ENCODE assay signal across 25 mouse cellular contexts in the genomic region with DNA sequence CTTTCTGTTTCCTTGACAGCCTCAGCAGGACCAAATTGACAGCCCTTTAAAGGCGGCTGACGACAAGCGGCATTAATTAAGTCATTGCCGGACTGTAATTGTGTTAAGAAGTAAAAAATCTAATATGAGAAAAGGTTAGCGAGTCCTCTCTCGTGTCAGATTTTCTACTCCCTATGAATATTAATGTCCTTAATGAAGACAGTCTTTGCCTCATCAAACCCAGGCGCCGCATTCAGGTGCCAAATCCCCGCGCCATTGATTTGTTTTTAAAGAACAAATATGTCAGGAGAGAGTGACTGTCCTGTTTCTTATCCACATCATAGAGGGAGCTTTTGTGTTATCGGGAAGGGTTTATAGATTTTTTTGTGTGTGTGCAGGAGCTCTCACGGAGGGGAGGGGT.
A peak's percentile ranks its signal among the peaks of the same experiment; 100 is the strongest.
DNase-seq lines count a peak whose midpoint lies in the region; ATAC-seq and TF ChIP-seq lines count a peak whose summit lies in the region.
"Had no signal": no experiment of that assay in that cellular context is flagged by ENCODE, and none has a peak within 500 bp of the region (broad histone marks: within the 10 kb centered on the region; RNA-seq: fewer than 3 reads in every experiment).

No protein-coding gene starts in this region.

- H3K27ac ChIP-seq in heart, embryonic 11.5 days (ENCODE audit: low read depth, low read length) = no peak overlapping the region
- H3K27ac ChIP-seq in hindbrain, embryonic 14.5 days = peak overlapping the region; percentile 62
- H3K27ac ChIP-seq in midbrain, embryonic 14.5 days (replicated peaks; ENCODE audit: low read depth, low read length) = peak overlapping the region; percentile 65; the same call in 1 of the 2 replicates
- H3K27ac ChIP-seq: embryonic facial prominence, embryonic 10.5 days; heart, embryonic 15.5 days; intestine, embryonic 15.5 days; limb, embryonic 13.5 days; liver, embryonic 12.5 days had no signal

- ATAC-seq in heart, embryonic 11.5 days (replicated peaks; ENCODE audit: insufficient number of reproducible peaks, low FRiP score, low TSS enrichment) = no peak
- ATAC-seq in hindbrain, embryonic 14.5 days (ENCODE audit: low FRiP score) = no peak
- ATAC-seq in midbrain, embryonic 14.5 days (ENCODE audit: low FRiP score, low TSS enrichment) = no peak
- ATAC-seq: CD4-positive, CD25-positive, alpha-beta regulatory T cell, adult 4 months; intestine, embryonic 15.5 days; liver, embryonic 12.5 days had no signal

- H3K9ac ChIP-seq in heart, embryonic 11.5 days (ENCODE audit: low read depth, low read length) = no peak overlapping the region
- H3K9ac ChIP-seq in hindbrain, embryonic 14.5 days = peak overlapping the region; percentile 26; the same call in 1 of the 2 replicates
- no peak overlapping the region for H3K9ac ChIP-seq in midbrain, embryonic 14.5 days (replicated peaks; ENCODE audit: low read length)
- H3K9ac ChIP-seq: heart, embryonic 15.5 days; intestine, embryonic 15.5 days; limb, embryonic 13.5 days; liver, embryonic 12.5 days had no signal

- H3K4me3 ChIP-seq in heart, embryonic 11.5 days (ENCODE audit: low read depth, low read length) = no peak overlapping the region
- no peak overlapping the region for H3K4me3 ChIP-seq in hindbrain, embryonic 14.5 days (replicated peaks; ENCODE audit: low read length)
- H3K4me3 ChIP-seq in midbrain, embryonic 14.5 days (replicated peaks; ENCODE audit: low read depth, low read length) = no peak overlapping the region
- H3K4me3 ChIP-seq: embryonic facial prominence, embryonic 10.5 days; heart, embryonic 15.5 days; intestine, embryonic 15.5 days; limb, embryonic 13.5 days; liver, embryonic 12.5 days had no signal

- intact Hi-C loops in left cerebral cortex, postnatal 10 days (cut with DNase I) = no loop called here

- 87% methylated on average over 12 of the region's 12 CpGs for WGBS in heart, embryonic 11.5 days (ENCODE audit: insufficient replicate concordance)
- WGBS in hindbrain, embryonic 14.5 days = 34% methylated on average over 12 of the region's 12 CpGs
- WGBS in midbrain, embryonic 14.5 days = 36% methylated on average over 12 of the region's 12 CpGs

- no peaks in the 10 kb centered on the region for H3K9me3 ChIP-seq in heart, embryonic 11.5 days (replicated peaks; ENCODE audit: control insufficient read depth, low read length)
- no peaks in the 10 kb centered on the region for H3K9me3 ChIP-seq in hindbrain, embryonic 14.5 days (ENCODE audit: control insufficient read depth, low read length)
- H3K9me3 ChIP-seq in midbrain, embryonic 14.5 days (ENCODE audit: control insufficient read depth, low read length) = no peaks in the 10 kb centered on the region
- H3K9me3 ChIP-seq: heart, embryonic 15.5 days; intestine, embryonic 15.5 days had no signal

- DNase-seq in heart, adult 11 months = peak; percentile 55
- peak; percentile 67 for DNase-seq in brain, embryonic 14.5 days (ENCODE audit: low read depth)
- DNase-seq in hindbrain, embryonic 14.5 days (ENCODE audit: low spot score) = no peak
- peak; percentile 57 for DNase-seq in midbrain, embryonic 14.5 days
- DNase-seq in thymus, postnatal 14 days = no peak
- DNase-seq in left cerebral cortex, postnatal 10 days (ENCODE audit: extremely low spot score in 1 of 2, low spot score in 2 of 2) = no peak
- DNase-seq in gastrocnemius, adult 18-20 months (ENCODE audit: low spot score) = no peak
- DNase-seq: adrenal gland, postnatal 25 days; cerebellum, adult 11 months; cerebellum, postnatal 10 days; gastrocnemius, postnatal 36 days; heart, postnatal 36 days; kidney, adult 9 months; kidney, postnatal 14 days; layer of hippocampus, postnatal 36 days; lung, adult 18-20 months; lung, postnatal 10 days; thymus, postnatal 25 days had no signal

- TF ChIP-seq POLR2A in brain, embryonic 14.5 days (IDR thresholded peaks at IDR 0.05; ENCODE audit: borderline replicate concordance, extremely low read depth, insufficient read depth, insufficient read length, poor library complexity, severe bottlenecking) = no peak

- H3K4me2 ChIP-seq in heart, embryonic 11.5 days = no peak overlapping the region
- H3K4me2 ChIP-seq in hindbrain, embryonic 14.5 days (replicated peaks) = peak overlapping the region; percentile 36
- peak overlapping the region; percentile 11 for H3K4me2 ChIP-seq in midbrain, embryonic 14.5 days (ENCODE audit: low read length)
- H3K4me2 ChIP-seq: heart, embryonic 15.5 days; intestine, embryonic 15.5 days; limb, embryonic 13.5 days; liver, embryonic 12.5 days had no signal

- TF ChIP-seq CTCF in brain, embryonic 14.5 days (IDR thresholded peaks at IDR 0.05; ENCODE audit: borderline replicate concordance, extremely low read depth, insufficient read depth, insufficient read length) = no peak

- H3K36me3 ChIP-seq in heart, embryonic 11.5 days (ENCODE audit: control insufficient read depth, insufficient read depth, low read length) = no peaks in the 10 kb centered on the region
- no peaks in the 10 kb centered on the region for H3K36me3 ChIP-seq in hindbrain, embryonic 14.5 days (replicated peaks; ENCODE audit: control insufficient read depth, insufficient read depth)
- H3K36me3 ChIP-seq in midbrain, embryonic 14.5 days (ENCODE audit: control insufficient read depth, insufficient read depth, low read length) = no peaks in the 10 kb centered on the region
- H3K36me3 ChIP-seq: embryonic facial prominence, embryonic 10.5 days; heart, embryonic 15.5 days; intestine, embryonic 15.5 days; limb, embryonic 13.5 days; liver, embryonic 12.5 days had no signal

- H3K27me3 ChIP-seq in heart, embryonic 11.5 days (ENCODE audit: control insufficient read depth, insufficient read depth, low read length) = no peaks in the 10 kb centered on the region
- no peaks in the 10 kb centered on the region for H3K27me3 ChIP-seq in hindbrain, embryonic 14.5 days (ENCODE audit: control insufficient read depth, insufficient read depth, low read length)
- no peaks in the 10 kb centered on the region for H3K27me3 ChIP-seq in midbrain, embryonic 14.5 days (ENCODE audit: control insufficient read depth, insufficient read depth, low read length)
- H3K27me3 ChIP-seq: heart, embryonic 15.5 days; intestine, embryonic 15.5 days; limb, embryonic 13.5 days; liver, embryonic 12.5 days had no signal

- H3K4me1 ChIP-seq in heart, embryonic 11.5 days (ENCODE audit: control insufficient read depth, insufficient read depth, low read length) = no peaks in the 10 kb centered on the region
- peaks cover 18% of the 10 kb centered on the region for H3K4me1 ChIP-seq in hindbrain, embryonic 14.5 days (replicated peaks; ENCODE audit: control insufficient read depth, insufficient read depth, low read length)
- peaks cover 8% of the 10 kb centered on the region for H3K4me1 ChIP-seq in midbrain, embryonic 14.5 days (ENCODE audit: control insufficient read depth, insufficient read depth, low read length)
- H3K4me1 ChIP-seq: embryonic facial prominence, embryonic 10.5 days; heart, embryonic 15.5 days; intestine, embryonic 15.5 days; limb, embryonic 13.5 days; liver, embryonic 12.5 days had no signal

Comparison
In these comparisons a context has a peak if more than half of its experiments do, and no peak if none do; other contexts are left out.
1. DNase-seq: peak in heart, adult 11 months (single experiment), brain, embryonic 14.5 days (single experiment) and midbrain, embryonic 14.5 days (single experiment); none in hindbrain, embryonic 14.5 days (single experiment), thymus, postnatal 14 days (single experiment), left cerebral cortex, postnatal 10 days (0 of 2) and gastrocnemius, adult 18-20 months (single experiment).